18 mouse cellular contexts compared by ENCODE assay signal in genomic region chr15:77031271-77031670, GRCm38 (mm10). TPM values are rescaled to one million over a fixed set of nuclear protein-coding genes. Genes with fewer than 3 reads are reported as not detected.
"Had no signal": no experiment of that assay in that cellular context is flagged by ENCODE, and none has a peak within 500 bp of the region (broad histone marks: within the 10 kb centered on the region; RNA-seq: fewer than 3 reads in every experiment).

No protein-coding gene starts in this region.

- H3K4me2 ChIP-seq: neural tube, embryonic 12.5 days had no signal

- H3K4me3 ChIP-seq: neural tube, embryonic 12.5 days had no signal

- DNase-seq: kidney, postnatal 36 days; layer of hippocampus, adult 9-11 months; layer of hippocampus, postnatal 36 days; lung, adult 18-20 months; midbrain, embryonic 14.5 days; right cerebral cortex, postnatal 4 days; spleen, adult 18-20 months; thymus, adult 18-20 months; thymus, postnatal 14 days had no signal

- H3K36me3 ChIP-seq: neural tube, embryonic 12.5 days had no signal

- H3K9me3 ChIP-seq: neural tube, embryonic 12.5 days had no signal

- H3K9ac ChIP-seq: liver, embryonic 14.5 days; neural tube, embryonic 12.5 days had no signal

- H3K27me3 ChIP-seq: neural tube, embryonic 12.5 days had no signal

- H3K27ac ChIP-seq: kidney, postnatal 0 days; liver, embryonic 14.5 days; neural tube, embryonic 12.5 days had no signal

RNA-seq across cellular contexts. Expression of gene Apol6, which starts 13.3 kb away (rescaled TPM):
- total RNA-seq: layer of hippocampus, adult 18-20 months; layer of hippocampus, postnatal 36 days; megakaryocyte progenitor cell, adult 5-6 weeks; neutrophil, adult 5-6 weeks had no signal
- polyA plus RNA-seq: limb, embryonic 11.5 days; liver, adult 2 months; midbrain, embryonic 14.5 days; neural tube, embryonic 12.5 days had no signal

RNA-seq across cellular contexts. Expression of gene Mb, which starts 19.2 kb away (rescaled TPM):
- total RNA-seq: left cerebral cortex, postnatal 14 days; megakaryocyte progenitor cell, adult 5-6 weeks; neutrophil, adult 5-6 weeks had no signal
- polyA plus RNA-seq: liver, adult 2 months had no signal
